Mouse (Mus musculus) bone marrow, adult 2 months (tissue): ENCODE measurements at regions not wholly inside any gene's neighbourhood (a gene's known extent, or its start where the extent isn't known, plus 50 kb on each side); places are given as distances from the start of the nearest gene placed in this dataset.
A peak's percentile ranks its signal among the peaks of the same experiment; 100 is the strongest.

Experiments
- H3K27ac ChIP-seq: fragments of 200-500 bp; 2 replicates; pipeline ENCODE4 v1.5.1; 2012; ENCODE audit warnings: low read depth, mild to moderate bottlenecking, control low read depth, inconsistent platforms, low read length; ENCODE audit not compliant: control insufficient read depth, poor library complexity, insufficient read depth
- H3K4me1 ChIP-seq: fragments of 200-500 bp; 2 replicates; pipeline ENCODE4 v1.6.1; 2011; ENCODE audit warnings: low read length; ENCODE audit not compliant: control insufficient read depth, insufficient read depth
- H3K4me3 ChIP-seq: fragments of 200-500 bp; replicated peaks from 2 replicates; pipeline ENCODE3; 2011; ENCODE audit warnings: mild to moderate bottlenecking, low read depth, low read length, control low read depth; ENCODE audit not compliant: control insufficient read depth
- CTCF ChIP-seq: fragments of 200-500 bp; IDR thresholded peaks from 2 replicates; pipeline ENCODE4 v1.5.1; 2011; ENCODE audit warnings: low read length, control low read depth; ENCODE audit not compliant: control insufficient read depth, insufficient read depth
- POLR2A ChIP-seq: fragments of 200-500 bp; IDR thresholded peaks from 2 replicates; pipeline ENCODE4 v1.6.1; 2011; ENCODE audit warnings: low read depth, mild to moderate bottlenecking, control low read depth, low read length, borderline replicate concordance; ENCODE audit not compliant: control insufficient read depth
- WGBS: fragments of 180-500 bp; shearing (Covaris S2); methylation state at CpG from one replicate; pipeline ENCODE4 v1.1.7; 2018; 5-methylcytosine and 5-hydroxymethylcytosine counted together

DNA sequence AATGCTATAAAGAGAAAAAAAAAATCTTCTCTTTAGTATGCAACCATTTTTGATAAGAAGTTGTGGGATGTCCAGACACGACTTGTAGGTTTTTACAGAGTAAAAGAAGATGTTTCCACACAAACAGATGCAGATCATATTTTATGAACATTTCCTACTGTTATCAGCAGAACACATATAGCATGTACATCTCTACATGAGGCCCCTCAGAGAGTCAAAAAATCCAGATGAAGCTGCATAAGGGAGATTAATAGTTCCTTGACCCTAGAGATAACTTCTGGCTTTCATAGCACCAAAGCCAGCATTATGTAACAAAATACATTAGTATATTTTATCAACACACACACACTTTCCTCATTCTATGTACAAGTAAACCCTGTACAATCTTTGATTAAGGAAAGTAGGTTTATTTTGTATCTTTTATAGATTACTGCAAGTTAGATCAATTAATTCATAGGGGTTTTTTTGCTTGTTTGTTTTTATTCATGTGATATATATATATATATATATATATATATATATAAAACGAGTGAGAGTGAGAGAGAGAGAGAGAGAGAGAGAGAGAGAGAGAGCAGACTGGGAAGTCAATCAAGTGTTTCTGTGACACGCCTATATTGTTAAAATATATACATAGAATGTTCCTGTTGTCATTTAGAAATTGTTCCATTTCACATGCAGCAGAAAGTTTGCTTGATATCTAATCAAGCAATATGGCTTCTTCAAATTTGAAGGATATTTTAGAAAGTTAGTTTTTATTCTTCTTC, 541.2 kb downstream of the Plcl1 start:
- no peak overlapping the region for H3K27ac ChIP-seq
- TF ChIP-seq POLR2A = no peak
- no peak for TF ChIP-seq CTCF
- H3K4me3 ChIP-seq = no peak overlapping the region
- WGBS = 48% methylated on average over 3 of the region's 3 CpGs
- no peaks in the 10 kb centered on the region for H3K4me1 ChIP-seq

DNA sequence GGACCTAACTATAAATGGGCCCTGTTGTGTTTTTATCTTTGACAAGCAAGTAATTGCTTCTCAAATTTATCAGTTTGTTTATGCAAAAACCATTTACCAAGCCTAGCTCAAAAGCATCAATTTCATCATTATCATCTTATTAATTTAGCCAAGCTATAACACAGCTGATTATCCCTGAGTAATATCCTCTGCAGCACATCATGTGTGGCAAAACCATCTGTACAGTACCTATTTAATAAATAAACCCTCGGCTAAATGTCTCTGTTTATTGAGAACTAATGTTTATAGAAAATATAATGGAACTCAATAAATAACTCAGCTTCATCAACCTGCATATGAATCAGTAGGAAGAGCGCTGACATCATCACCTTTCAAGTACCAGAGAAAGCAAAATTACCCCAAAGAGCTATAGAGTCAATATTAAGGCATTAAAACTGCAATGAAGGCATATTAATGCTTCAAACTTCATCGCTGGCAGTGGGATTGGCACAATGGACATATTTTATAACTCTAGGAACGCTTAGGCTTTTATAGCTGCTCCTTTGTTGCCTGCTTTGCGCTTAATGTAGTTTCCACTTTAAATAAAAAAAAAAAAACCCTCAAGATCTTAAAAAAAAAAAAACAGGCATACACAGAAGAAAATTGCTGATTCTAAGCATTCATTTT, 542.0 kb downstream of the Plcl1 start:
- WGBS = 81% methylated on average over 5 of the region's 5 CpGs
- Histone ChIP-seq H3K4me1 (no peaks in the 10 kb centered on the region), H3K27ac (no peak overlapping the region), H3K4me3 (no peak overlapping the region)
- no peak for TF ChIP-seq CTCF
- no peak for TF ChIP-seq POLR2A

DNA sequence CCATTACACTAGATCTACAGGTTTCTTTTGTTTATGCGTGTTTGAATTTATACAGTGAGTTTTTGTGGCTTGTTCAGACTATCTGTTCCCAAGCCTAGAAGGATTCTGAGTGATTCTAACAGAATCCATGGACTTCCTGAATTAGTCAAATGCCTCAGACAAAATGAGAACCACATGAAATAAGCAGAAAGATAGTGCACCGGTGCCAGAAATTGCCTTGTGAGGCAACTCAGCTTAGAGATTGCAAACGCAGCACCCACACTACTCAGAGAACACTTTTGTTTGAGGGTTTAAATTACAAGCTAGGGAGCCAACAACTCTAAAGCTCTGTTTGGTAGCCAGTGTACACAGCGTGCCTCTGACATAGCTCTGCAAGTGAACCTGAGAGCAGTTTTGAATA, 543.9 kb downstream of the Plcl1 start:
- TF ChIP-seq POLR2A (no peak), CTCF (no peak)
- no peak overlapping the region for H3K4me3 ChIP-seq

DNA sequence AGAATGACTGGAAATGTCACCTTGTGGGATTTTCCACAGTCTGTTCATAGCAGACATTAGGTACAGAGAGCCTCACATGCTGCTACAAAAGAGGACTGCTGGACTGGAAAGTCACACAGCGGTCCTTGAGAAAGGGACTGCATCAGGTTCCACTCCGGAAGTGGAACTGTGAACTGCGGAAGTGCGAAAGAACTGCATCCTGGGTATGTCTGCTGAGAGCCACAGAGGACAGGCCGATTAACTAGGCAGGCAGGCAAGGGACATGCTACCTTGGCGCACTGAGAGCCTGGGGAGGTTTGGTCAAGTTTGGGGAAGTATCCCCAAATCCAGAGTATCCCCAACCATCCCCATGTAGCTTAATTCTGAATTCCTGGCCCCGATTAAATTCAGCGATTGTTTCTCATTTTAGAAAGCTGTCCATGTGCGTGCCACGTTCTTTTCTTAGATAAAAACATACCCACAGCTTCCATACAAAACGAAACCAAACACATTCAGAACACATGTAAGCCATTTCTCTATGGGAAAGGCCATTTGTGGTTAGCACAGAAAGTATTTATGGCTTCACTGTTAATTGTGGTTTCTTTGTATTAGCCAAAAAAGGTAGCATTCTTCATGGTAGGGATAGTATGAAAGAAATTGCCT, 552.2 kb downstream of the Plcl1 start:
- Histone ChIP-seq H3K4me1 (no peaks in the 10 kb centered on the region), H3K4me3 (no peak overlapping the region), H3K27ac (no peak overlapping the region)
- no peak for TF ChIP-seq CTCF
- TF ChIP-seq POLR2A = no peak
- WGBS = 39% methylated on average over 11 of the region's 11 CpGs

More for the DNA sequence above, 543.9 kb downstream of the Plcl1 start:
- Histone ChIP-seq H3K4me1 (no peaks in the 10 kb centered on the region), H3K27ac (no peak overlapping the region)
- 72% methylated on average over 4 of the region's 4 CpGs for WGBS

DNA sequence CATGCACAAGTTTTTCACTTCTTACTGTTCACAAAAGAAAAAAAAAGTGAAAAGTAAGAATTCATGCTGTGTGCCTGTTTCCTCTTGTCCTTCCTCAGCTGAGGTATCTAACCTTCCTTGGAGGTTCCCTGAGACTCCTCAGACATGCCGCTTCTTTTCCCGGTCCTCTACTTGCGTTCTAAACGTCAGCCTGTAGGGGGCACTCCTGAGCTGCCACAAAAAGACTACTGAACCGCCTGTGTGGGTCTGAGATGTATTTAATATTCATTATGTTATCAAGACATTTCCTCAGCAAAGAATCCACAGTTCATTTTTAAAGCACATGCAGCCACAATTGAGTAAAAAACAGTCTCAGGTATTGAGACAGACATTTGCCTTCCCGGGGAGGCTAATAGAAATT, 554.6 kb downstream of the Plcl1 start:
- 19% methylated on average over 6 of the region's 6 CpGs for WGBS
- Histone ChIP-seq H3K27ac (no peak overlapping the region), H3K4me3 (no peak overlapping the region), H3K4me1 (no peaks in the 10 kb centered on the region)
- TF ChIP-seq CTCF = peak; percentile 33; the same call in 1 of the 2 replicates
- no peak for TF ChIP-seq POLR2A

DNA sequence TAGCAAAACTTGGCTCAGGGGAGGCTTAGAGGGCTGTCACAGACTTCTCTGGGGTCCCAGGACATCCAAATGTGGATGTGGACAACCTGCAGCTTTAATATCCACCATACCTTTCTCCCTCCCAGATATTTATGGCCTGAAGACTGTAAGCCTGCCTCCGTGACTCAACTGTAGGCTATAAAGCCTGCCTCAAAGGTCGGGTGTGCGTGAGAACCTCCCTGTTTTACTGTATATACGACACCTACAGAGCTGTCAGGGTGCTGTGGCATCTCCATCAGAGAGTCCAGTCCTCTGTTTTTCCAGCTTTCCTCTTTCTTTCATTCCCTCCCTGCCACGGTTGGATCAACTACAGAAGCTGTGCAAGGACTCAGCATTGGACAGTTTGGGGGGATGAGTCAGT, 558.1 kb downstream of the Plcl1 start:
- H3K4me1 ChIP-seq = no peaks in the 10 kb centered on the region
- TF ChIP-seq POLR2A (no peak), CTCF (no peak)
- no peak overlapping the region for H3K4me3 ChIP-seq
- WGBS = 66% methylated on average over 5 of the region's 5 CpGs
- H3K27ac ChIP-seq = no peak overlapping the region

DNA sequence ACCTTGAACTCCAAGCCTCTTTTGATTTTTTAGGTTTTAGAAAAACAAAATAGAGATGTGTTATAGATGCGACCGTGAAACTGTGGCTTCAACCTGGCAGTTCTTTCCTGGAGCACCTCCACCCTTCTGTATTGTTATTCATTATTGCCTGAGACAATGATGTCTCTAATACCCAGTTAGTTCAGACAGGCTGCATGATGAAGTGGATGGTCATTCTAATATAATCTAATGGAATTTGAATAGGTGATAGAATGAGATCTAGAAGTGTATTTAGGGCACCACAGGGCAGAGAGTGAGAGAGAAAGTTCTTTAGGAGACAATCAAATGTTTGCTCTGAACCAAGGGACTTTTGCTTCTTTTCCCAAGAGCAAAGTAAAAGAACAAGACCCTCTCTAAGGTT, 560.6 kb downstream of the Plcl1 start:
- no peak for TF ChIP-seq CTCF
- TF ChIP-seq POLR2A = no peak
- 92% methylated on average over 2 of the region's 2 CpGs for WGBS

DNA sequence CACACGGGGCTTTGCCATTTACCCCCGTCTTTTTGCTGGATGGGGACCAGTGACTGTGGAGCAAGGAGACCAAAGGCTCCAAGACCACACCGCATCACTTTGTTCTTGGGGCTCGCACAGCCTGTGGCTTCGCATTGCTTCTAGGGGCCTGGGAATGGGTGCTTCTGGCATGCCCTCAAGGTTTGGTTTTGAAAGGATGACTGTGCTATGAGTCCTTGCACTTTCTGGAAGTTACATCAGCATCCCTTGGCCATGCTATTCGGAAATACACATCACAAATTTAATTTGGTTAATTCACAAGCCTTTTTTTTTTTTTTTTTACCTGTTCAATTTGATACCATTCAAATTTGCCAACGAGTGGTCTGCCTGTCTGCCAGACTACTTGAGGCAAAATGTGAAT, 562.1 kb downstream of the Plcl1 start:
- WGBS = 81% methylated on average over 7 of the region's 7 CpGs
- Histone ChIP-seq H3K27ac (no peak overlapping the region), H3K4me1 (no peaks in the 10 kb centered on the region), H3K4me3 (no peak overlapping the region)
- TF ChIP-seq CTCF (no peak), POLR2A (no peak)

More for the DNA sequence above, 560.6 kb downstream of the Plcl1 start:
- Histone ChIP-seq H3K27ac (no peak overlapping the region), H3K4me1 (no peaks in the 10 kb centered on the region), H3K4me3 (no peak overlapping the region)

DNA sequence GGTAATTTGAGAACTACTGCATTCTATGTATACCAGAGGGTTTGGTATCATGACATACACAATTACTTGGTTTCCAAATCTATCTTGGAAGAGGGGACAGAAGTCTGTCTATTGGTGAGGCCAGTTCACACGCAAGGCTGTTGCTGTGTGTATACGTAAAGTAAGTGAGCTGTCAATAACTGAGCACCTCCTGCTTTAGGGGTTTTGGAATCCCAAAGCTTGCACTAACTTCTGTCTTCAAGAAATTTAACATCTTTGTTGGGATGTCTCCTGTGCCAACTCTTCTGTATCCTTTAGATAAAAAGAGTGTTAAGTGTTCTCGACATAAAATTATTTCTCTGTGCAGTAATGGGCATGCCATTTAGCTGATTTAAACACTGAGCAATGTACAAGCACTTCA, 572.1 kb downstream of the Plcl1 start:
- no peak overlapping the region for H3K4me3 ChIP-seq
- H3K4me1 ChIP-seq = no peaks in the 10 kb centered on the region
- 90% methylated on average over 3 of the region's 3 CpGs for WGBS
- H3K27ac ChIP-seq = no peak overlapping the region
- TF ChIP-seq CTCF = no peak
- TF ChIP-seq POLR2A = no peak
